Mouse (Mus musculus) ES-E14 (cell line): ENCODE results near the gene 3425401B19Rik. TPM values are rescaled to one million over a fixed set of nuclear protein-coding genes. Genes with fewer than 3 reads are reported as not detected.

Experiments
- DNase-seq: peaks from one replicate; pipeline ENCODE4 v3.0.0-alpha.2; 2013; ENCODE audit warnings: low read depth, low spot score
- H3K27ac ChIP-seq: 2 replicates; pipeline ENCODE4 v1.5.1; 2012; ENCODE audit warnings: low read depth, mild to moderate bottlenecking, low read length, moderate library complexity, mixed read lengths; ENCODE audit not compliant: poor library complexity, insufficient read depth, severe bottlenecking
- H3K36me3 ChIP-seq: 2 replicates; pipeline ENCODE4 v1.6.1; 2012; ENCODE audit warnings: mild to moderate bottlenecking, low read length, moderate library complexity, mixed read lengths; ENCODE audit not compliant: control insufficient read depth, poor library complexity, insufficient read depth, severe bottlenecking
- H3K4me1 ChIP-seq, 2 experiments: fragments of 150-350 bp in 1 of 2; sonication (generic) in 1 of 2; 2 replicates each; pipeline ENCODE4 v1.6.1; 2012; ENCODE audit warnings: low read length in 2 of 2, mild to moderate bottlenecking in 1 of 2, mixed read lengths in 1 of 2; ENCODE audit not compliant: control insufficient read depth in 2 of 2, insufficient read depth in 2 of 2, poor library complexity in 1 of 2
- H3K4me3 ChIP-seq, 2 experiments: fragments of 150-350 bp in 1 of 2; sonication (generic) in 1 of 2; 2 replicates each; pipeline ENCODE4 v1.5.1; 2012; ENCODE audit warnings: low read length in 2 of 2, low read depth in 1 of 2, mild to moderate bottlenecking in 1 of 2, mixed read lengths in 1 of 2; ENCODE audit not compliant: insufficient read depth in 1 of 2, poor library complexity in 1 of 2, severe bottlenecking in 1 of 2
- H3K9ac ChIP-seq: 2 replicates; pipeline ENCODE4 v1.6.1; 2012; ENCODE audit warnings: low read depth, mild to moderate bottlenecking, low read length, mixed read lengths; ENCODE audit not compliant: poor library complexity, insufficient read depth, severe bottlenecking
- H3K9me3 ChIP-seq: fragments of 150-350 bp; sonication (generic); 2 replicates; pipeline ENCODE4 v1.6.1; 2012; ENCODE audit warnings: low read depth, mild to moderate bottlenecking, low read length; ENCODE audit not compliant: control insufficient read depth, insufficient read depth
- CHD2 ChIP-seq: IDR thresholded peaks from 2 replicates; pipeline ENCODE4 v1.6.1; 2014; ENCODE audit warnings: mild to moderate bottlenecking, low read depth, low read length, inconsistent platforms
- HCFC1 ChIP-seq: IDR thresholded peaks from 2 replicates; pipeline ENCODE4 v1.6.1; 2012; ENCODE audit warnings: low read length, inconsistent platforms, borderline replicate concordance; ENCODE audit not compliant: insufficient read depth
- MAFK ChIP-seq: IDR thresholded peaks from 2 replicates; pipeline ENCODE4 v1.6.1; 2014; ENCODE audit warnings: mild to moderate bottlenecking, low read depth, low read length, inconsistent platforms; ENCODE audit not compliant: insufficient read depth
- ZC3H11A ChIP-seq: IDR thresholded peaks from 2 replicates; pipeline ENCODE4 v1.6.1; 2012; ENCODE audit warnings: low read depth, mild to moderate bottlenecking, inconsistent platforms, low read length, borderline replicate concordance
- ZNF384 ChIP-seq: IDR thresholded peaks from 2 replicates; pipeline ENCODE4 v1.6.1; 2012; ENCODE audit warnings: low read depth, low read length, inconsistent platforms
- in situ Hi-C, 2 experiments: fragments of 600-800 bp; cut with MboI; formaldehyde crosslinking; loops; one replicate each; pipeline ENCODE4 v1.15.1; 2025; ENCODE audit warnings: low sequenced_read_pairs in 2 of 2, inconsistent platforms in 1 of 2; ENCODE audit not compliant: unreplicated experiment in 2 of 2
- total RNA-seq: library from RNA; depleted of rRNA; stranded (reverse); fragments of 300-350 nt; gene quantifications from 2 replicates; pipeline ENCODE4 v1.2.3, GENCODE M21; 2012

Gene 3425401B19Rik
- total RNA-seq, 1 experiment = 0.31 TPM

- H3K4me3 ChIP-seq = no peak overlapping the region
- H3K9me3 ChIP-seq = no peaks in the 10 kb centered on the region
- in situ Hi-C loops = no loop called here
- H3K4me1 ChIP-seq = peaks cover 0 to 2% of the 10 kb centered on the region in 2 experiments; a peak in 1 of 4 replicates
- no peak overlapping the region for H3K27ac ChIP-seq
- DNase-seq = no peak
- TF ChIP-seq ZC3H11A = no peak
- no peak for TF ChIP-seq ZNF384
- no peak for TF ChIP-seq HCFC1
- TF ChIP-seq CHD2 = no peak
- TF ChIP-seq MAFK = no peak
- no peak overlapping the region for H3K9ac ChIP-seq
- no peaks in the 10 kb centered on the region for H3K36me3 ChIP-seq
Observed at GRCm38 (mm10) chr14:32708756-32709155, 23.7 kb upstream of the 3425401B19Rik start.

GRCm38 (mm10) chr14:32707938-32708337, 22.8 kb upstream of the 3425401B19Rik start:
- Histone ChIP-seq H3K27ac (no peak overlapping the region), H3K9me3 (no peaks in the 10 kb centered on the region), H3K4me3 (no peak overlapping the region), H3K36me3 (no peaks in the 10 kb centered on the region), H3K4me1 (peaks cover 0 to 2% of the 10 kb centered on the region in 2 experiments; a peak in 1 of 4 replicates), H3K9ac (no peak overlapping the region)
- in situ Hi-C loops = no loop called here
- TF ChIP-seq HCFC1 (no peak), CHD2 (no peak), ZC3H11A (no peak), ZNF384 (no peak), MAFK (no peak)
- DNase-seq = no peak

DNA sequence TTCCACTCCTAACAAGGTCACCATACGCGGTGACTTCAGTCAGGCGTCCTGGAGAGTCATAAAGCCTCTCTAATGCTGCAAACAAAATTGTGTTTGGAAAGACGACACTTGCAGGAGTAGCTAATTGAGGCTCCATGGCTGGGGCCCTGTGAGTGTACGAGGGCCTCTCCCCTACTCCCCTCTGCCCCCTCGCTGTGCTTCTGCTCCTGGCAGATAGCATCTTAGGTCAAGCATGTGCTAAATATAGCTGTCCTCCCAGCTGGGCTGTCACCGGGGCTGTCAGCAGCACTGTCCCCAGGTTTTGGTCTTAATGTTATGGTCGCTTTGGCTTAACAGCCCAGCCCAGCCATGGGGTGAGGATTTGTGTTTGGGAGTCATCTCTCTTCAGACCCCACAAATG, 15.9 kb upstream of the 3425401B19Rik start:
- TF ChIP-seq ZNF384 = no peak
- Histone ChIP-seq H3K27ac (no peak overlapping the region), H3K9me3 (no peaks in the 10 kb centered on the region)

GRCm38 (mm10) chr14:32698556-32698955, 13.5 kb upstream of the 3425401B19Rik start:
- no peak for DNase-seq
- no peak overlapping the region for H3K9ac ChIP-seq
- H3K4me1 ChIP-seq = no peaks in the 10 kb centered on the region
- H3K4me3 ChIP-seq = no peak overlapping the region
- in situ Hi-C loops = no loop called here
- H3K27ac ChIP-seq = no peak overlapping the region
- no peaks in the 10 kb centered on the region for H3K36me3 ChIP-seq
- no peaks in the 10 kb centered on the region for H3K9me3 ChIP-seq
- TF ChIP-seq ZC3H11A (no peak), CHD2 (no peak), ZNF384 (no peak)

More for the DNA sequence above, 15.9 kb upstream of the 3425401B19Rik start:
- Histone ChIP-seq H3K36me3 (no peaks in the 10 kb centered on the region), H3K4me1 (no peaks in the 10 kb centered on the region), H3K9ac (no peak overlapping the region), H3K4me3 (no peak overlapping the region)
- in situ Hi-C loops = no loop called here
- DNase-seq = no peak

DNA sequence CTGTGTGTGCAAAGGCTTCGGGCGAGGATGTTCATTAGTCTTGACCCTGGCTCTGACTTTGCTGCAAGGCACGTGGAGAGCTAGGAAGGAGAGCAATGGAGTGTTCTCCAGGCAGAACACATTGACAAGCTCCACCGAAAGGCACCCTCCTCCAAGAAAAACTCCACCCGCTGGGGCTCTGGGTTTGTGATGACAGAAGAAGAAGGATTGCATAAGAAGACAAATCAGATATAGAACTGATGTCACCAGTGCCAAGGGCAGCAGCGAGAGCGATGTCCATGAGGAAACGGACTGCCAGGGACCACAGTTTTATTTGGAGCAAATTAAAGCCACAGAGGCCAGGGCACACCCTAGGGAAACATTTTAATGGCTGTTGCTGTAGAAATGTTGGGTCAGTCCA, 12.7 kb upstream of the 3425401B19Rik start:
- no peaks in the 10 kb centered on the region for H3K9me3 ChIP-seq
- in situ Hi-C loops = no loop called here
- DNase-seq = no peak
- TF ChIP-seq CHD2 (no peak), HCFC1 (no peak), ZC3H11A (no peak), MAFK (no peak), ZNF384 (no peak)
- H3K9ac ChIP-seq = no peak overlapping the region
- no peaks in the 10 kb centered on the region for H3K4me1 ChIP-seq
- H3K4me3 ChIP-seq = no peak overlapping the region
- H3K36me3 ChIP-seq = no peaks in the 10 kb centered on the region
- no peak overlapping the region for H3K27ac ChIP-seq
